21 mouse cellular contexts compared by ENCODE assay signal in genomic region chr19:42599891-42600290, GRCm38 (mm10). TPM values are rescaled to one million over a fixed set of nuclear protein-coding genes. Genes with fewer than 3 reads are reported as not detected.
A peak's percentile ranks its signal among the peaks of the same experiment; 100 is the strongest.
DNase-seq lines count a peak whose midpoint lies in the region; ATAC-seq and TF ChIP-seq lines count a peak whose summit lies in the region.
"Had no signal": no experiment of that assay in that cellular context is flagged by ENCODE, and none has a peak within 500 bp of the region (broad histone marks: within the 10 kb centered on the region; RNA-seq: fewer than 3 reads in every experiment).

No protein-coding gene starts in this region.

- no peak for ATAC-seq in midbrain, embryonic 11.5 days (ENCODE audit: low FRiP score)
- no peak for ATAC-seq in midbrain, embryonic 16.5 days
- ATAC-seq in kidney, postnatal 0 days (replicated peaks; ENCODE audit: low FRiP score, low read depth) = peak; percentile 49
- ATAC-seq: CD4-positive, CD25-positive, alpha-beta regulatory T cell, adult 4 months; forebrain, embryonic 14.5 days had no signal

- WGBS in heart, embryonic 10.5 days = 79% methylated on average over 17 of the region's 17 CpGs
- 85% methylated on average over 17 of the region's 17 CpGs for WGBS in midbrain, embryonic 11.5 days
- 86% methylated on average over 17 of the region's 17 CpGs for WGBS in midbrain, embryonic 16.5 days
- 76% methylated on average over 17 of the region's 17 CpGs for WGBS in kidney, postnatal 0 days

- H3K36me3 ChIP-seq in heart, embryonic 10.5 days = 0 out of 2 replicates have a peak, but pooled peaks cover 4% of the 10 kb centered on the region
- no peaks in the 10 kb centered on the region for H3K36me3 ChIP-seq in midbrain, embryonic 11.5 days (ENCODE audit: control insufficient read depth, insufficient read depth, low read length)
- no peaks in the 10 kb centered on the region for H3K36me3 ChIP-seq in midbrain, embryonic 16.5 days (ENCODE audit: control insufficient read depth, insufficient read depth, low read length)
- H3K36me3 ChIP-seq in kidney, postnatal 0 days (ENCODE audit: insufficient read depth, low read length) = 0 out of 2 replicates have a peak, but pooled peaks cover 5% of the 10 kb centered on the region
- H3K36me3 ChIP-seq: midbrain, embryonic 12.5 days had no signal

- no peaks in the 10 kb centered on the region for H3K9me3 ChIP-seq in heart, embryonic 10.5 days
- no peaks in the 10 kb centered on the region for H3K9me3 ChIP-seq in midbrain, embryonic 11.5 days (ENCODE audit: control insufficient read depth, low read length)
- H3K9me3 ChIP-seq in midbrain, embryonic 16.5 days (replicated peaks; ENCODE audit: control insufficient read depth, low read length, poor library complexity, severe bottlenecking) = no peaks in the 10 kb centered on the region
- H3K9me3 ChIP-seq in kidney, postnatal 0 days (replicated peaks; ENCODE audit: low read length) = no peaks in the 10 kb centered on the region
- H3K9me3 ChIP-seq: heart, embryonic 12.5 days; hindbrain, embryonic 12.5 days; limb, embryonic 10.5 days; midbrain, embryonic 12.5 days had no signal

- no peak for TF ChIP-seq CTCF in kidney, postnatal 0 days (IDR thresholded peaks at IDR 0.05; ENCODE audit: low read depth)

- peak; percentile 45 for DNase-seq in heart, embryonic 10.5 days (ENCODE audit: low spot score)
- no peak for DNase-seq in heart, adult 18-20 months
- DNase-seq in midbrain, embryonic 11.5 days (ENCODE audit: low spot score, missing footprints) = peak; percentile 37
- peak; percentile 10 for DNase-seq in kidney, postnatal 0 days (ENCODE audit: low spot score)
- no peak for DNase-seq in adrenal gland, postnatal 14 days
- DNase-seq in liver = no peak
- DNase-seq: adrenal gland, adult 2 months; cerebellum, adult 8-10 months; cerebellum, postnatal 36 days; heart, postnatal 10 days; lung, adult 18-20 months; lung, postnatal 10 days; right cerebral cortex, postnatal 14 days had no signal

- no peak overlapping the region for H3K27ac ChIP-seq in heart, embryonic 10.5 days
- no peak overlapping the region for H3K27ac ChIP-seq in midbrain, embryonic 11.5 days (ENCODE audit: low read depth, low read length)
- no peak overlapping the region for H3K27ac ChIP-seq in midbrain, embryonic 16.5 days (ENCODE audit: low read length)
- H3K27ac ChIP-seq in kidney, postnatal 0 days = no peak overlapping the region
- H3K27ac ChIP-seq: hindbrain, embryonic 12.5 days; limb, embryonic 10.5 days; midbrain, embryonic 12.5 days; stomach, postnatal 0 days had no signal

- no peak overlapping the region for H3K9ac ChIP-seq in midbrain, embryonic 11.5 days (ENCODE audit: low read length)
- no peak overlapping the region for H3K9ac ChIP-seq in midbrain, embryonic 16.5 days (ENCODE audit: low read depth, low read length)
- no peak overlapping the region for H3K9ac ChIP-seq in kidney, postnatal 0 days (ENCODE audit: low read depth, low read length)
- H3K9ac ChIP-seq: heart, embryonic 12.5 days; hindbrain, embryonic 12.5 days; midbrain, embryonic 12.5 days had no signal

- no peak overlapping the region for H3K4me3 ChIP-seq in heart, embryonic 10.5 days
- H3K4me3 ChIP-seq in midbrain, embryonic 11.5 days (ENCODE audit: low read depth, low read length) = no peak overlapping the region
- H3K4me3 ChIP-seq in midbrain, embryonic 16.5 days (ENCODE audit: low read depth, low read length) = no peak overlapping the region
- H3K4me3 ChIP-seq in kidney, postnatal 0 days (replicated peaks; ENCODE audit: low read depth, low read length) = no peak overlapping the region
- H3K4me3 ChIP-seq: heart, embryonic 12.5 days; hindbrain, embryonic 12.5 days; limb, embryonic 10.5 days; midbrain, embryonic 12.5 days had no signal

- 0 out of 2 replicates have a peak, but pooled peaks cover 3% of the 10 kb centered on the region for H3K4me1 ChIP-seq in heart, embryonic 10.5 days
- no peaks in the 10 kb centered on the region for H3K4me1 ChIP-seq in midbrain, embryonic 11.5 days (ENCODE audit: control insufficient read depth, insufficient read depth, low read length)
- no peaks in the 10 kb centered on the region for H3K4me1 ChIP-seq in midbrain, embryonic 16.5 days (ENCODE audit: control insufficient read depth, insufficient read depth, low read length)
- H3K4me1 ChIP-seq in kidney, postnatal 0 days (replicated peaks; ENCODE audit: insufficient read depth, low read length) = no peaks in the 10 kb centered on the region
- H3K4me1 ChIP-seq: heart, embryonic 12.5 days had no signal

- peaks cover 23% of the 10 kb centered on the region for H3K27me3 ChIP-seq in heart, embryonic 10.5 days (ENCODE audit: insufficient read depth, poor library complexity, severe bottlenecking)
- no peaks in the 10 kb centered on the region for H3K27me3 ChIP-seq in midbrain, embryonic 11.5 days (ENCODE audit: control insufficient read depth, insufficient read depth, low read length)
- H3K27me3 ChIP-seq in midbrain, embryonic 16.5 days (ENCODE audit: control insufficient read depth, insufficient read depth, low read depth, low read length) = no peaks in the 10 kb centered on the region
- H3K27me3 ChIP-seq in kidney, postnatal 0 days (ENCODE audit: insufficient read depth, low read length) = no peaks in the 10 kb centered on the region
- H3K27me3 ChIP-seq: hindbrain, embryonic 12.5 days; midbrain, embryonic 12.5 days had no signal

- no peak overlapping the region for H3K4me2 ChIP-seq in midbrain, embryonic 11.5 days
- H3K4me2 ChIP-seq in midbrain, embryonic 16.5 days (ENCODE audit: low read length) = no peak overlapping the region
- no peak overlapping the region for H3K4me2 ChIP-seq in kidney, postnatal 0 days (ENCODE audit: low read length)
- H3K4me2 ChIP-seq: heart, embryonic 12.5 days; hindbrain, embryonic 12.5 days; midbrain, embryonic 12.5 days had no signal

RNA-seq across cellular contexts. Expression of gene Loxl4, which starts 12.7 kb away (rescaled TPM):
- 0.04 and 0.10 TPM in 2 replicates for polyA plus RNA-seq in heart, embryonic 10.5 days (2016; fragmentation: Nextera tagmentation; extraction: Ambion mirVana)
- total RNA-seq in heart, adult 18-20 months (2021) = under 1 TPM; 0.67 to 0.92 TPM
- polyA plus RNA-seq in midbrain, embryonic 11.5 days (2014; fragmentation: Nextera tagmentation; extraction: Ambion mirVana) = 0.12 and 0.25 TPM in 2 replicates
- polyA plus RNA-seq in midbrain, embryonic 16.5 days (2015; fragmentation: Nextera tagmentation; extraction: Ambion mirVana) = 0.13 and 0.17 TPM in 2 replicates
- polyA plus RNA-seq in kidney, postnatal 0 days (2015; fragmentation: Nextera tagmentation; extraction: Ambion mirVana) = 1.2 and 1.5 TPM in 2 replicates
- 1.8 and 1.9 TPM in 2 replicates for total RNA-seq in adrenal gland, postnatal 14 days (2021)

Comparison
In these comparisons a context has a peak if more than half of its experiments do, and no peak if none do; other contexts are left out.
1. DNase-seq: peak in heart, embryonic 10.5 days (single experiment), midbrain, embryonic 11.5 days (single experiment) and kidney, postnatal 0 days (single experiment); none in heart, adult 18-20 months (0 of 2), adrenal gland, postnatal 14 days (single experiment) and liver (single experiment).